Mouse (Mus musculus) limb, embryonic 11.5 days (tissue): ENCODE results near the gene Metap1d. TPM values are rescaled to one million over a fixed set of nuclear protein-coding genes. Genes with fewer than 3 reads are reported as not detected.
A peak's percentile ranks its signal among the peaks of the same experiment; 100 is the strongest.

Experiments used
- ATAC-seq: fragments of 200-750 bp; cut with Nextera tagmentation; 2 replicates; pipeline ENCODE4 v1.8.0; 2017; ENCODE audit warnings: low read depth; ENCODE audit not compliant: insufficient number of reproducible peaks, low FRiP score, low TSS enrichment
- DNase-seq: peaks from one replicate; pipeline ENCODE4 v3.0.0-alpha.2; 2015; ENCODE audit warnings: low spot score
- H3K27ac ChIP-seq: fragments of 300-500 bp; sonication (generic); replicated peaks from 2 replicates; pipeline ENCODE4 v1.5.1; 2014; ENCODE audit warnings: low read depth, mild to moderate bottlenecking, low read length
- H3K27me3 ChIP-seq: fragments of 300-500 bp; sonication (generic); 2 replicates; pipeline ENCODE4 v1.6.1; 2014; ENCODE audit warnings: mild to moderate bottlenecking, low read length, mixed read lengths; ENCODE audit not compliant: control insufficient read depth, insufficient read depth
- H3K36me3 ChIP-seq: fragments of 300-500 bp; sonication (generic); 2 replicates; pipeline ENCODE4 v1.6.1; 2014; ENCODE audit warnings: mild to moderate bottlenecking, low read length, moderate library complexity, mixed read lengths; ENCODE audit not compliant: control insufficient read depth, insufficient read depth
- H3K4me1 ChIP-seq: fragments of 300-500 bp; sonication (generic); 2 replicates; pipeline ENCODE4 v1.6.1; 2014; ENCODE audit warnings: low read length, mixed read lengths; ENCODE audit not compliant: control insufficient read depth, insufficient read depth
- H3K4me2 ChIP-seq: fragments of 300-500 bp; sonication (generic); 2 replicates; pipeline ENCODE4 v1.6.1; 2014; ENCODE audit warnings: low read depth, mild to moderate bottlenecking, moderate library complexity; ENCODE audit not compliant: severe bottlenecking
- H3K4me3 ChIP-seq: fragments of 300-500 bp; sonication (generic); 2 replicates; pipeline ENCODE4 v1.5.1; 2014; ENCODE audit warnings: low read depth, low read length
- H3K9ac ChIP-seq: fragments of 300-500 bp; sonication (generic); 2 replicates; pipeline ENCODE4 v1.6.1; 2014; ENCODE audit warnings: mild to moderate bottlenecking, low read length
- H3K9me3 ChIP-seq: fragments of 300-500 bp; sonication (generic); 2 replicates; pipeline ENCODE4 v1.6.1; 2016; ENCODE audit warnings: low read length; ENCODE audit not compliant: control insufficient read depth
- WGBS: fragments of 180-500 bp; shearing (Covaris S2); extraction: QIAGEN DNeasy Blood & Tissue Kit; methylation state at CpG from one replicate; pipeline ENCODE4 v1.1.7; 2014; 5-methylcytosine and 5-hydroxymethylcytosine counted together
- polyA plus RNA-seq: library from polyadenylated mRNA; unstranded; fragments of >200 nt; fragmentation: Nextera tagmentation; extraction: Ambion mirVana; gene quantifications from 2 replicates; pipeline ENCODE4 v1.2.1, GENCODE M21; 2014

The Metap1d gene
- polyA plus RNA-seq, 1 experiment from 2014 or later = 34.3 TPM

DNA sequence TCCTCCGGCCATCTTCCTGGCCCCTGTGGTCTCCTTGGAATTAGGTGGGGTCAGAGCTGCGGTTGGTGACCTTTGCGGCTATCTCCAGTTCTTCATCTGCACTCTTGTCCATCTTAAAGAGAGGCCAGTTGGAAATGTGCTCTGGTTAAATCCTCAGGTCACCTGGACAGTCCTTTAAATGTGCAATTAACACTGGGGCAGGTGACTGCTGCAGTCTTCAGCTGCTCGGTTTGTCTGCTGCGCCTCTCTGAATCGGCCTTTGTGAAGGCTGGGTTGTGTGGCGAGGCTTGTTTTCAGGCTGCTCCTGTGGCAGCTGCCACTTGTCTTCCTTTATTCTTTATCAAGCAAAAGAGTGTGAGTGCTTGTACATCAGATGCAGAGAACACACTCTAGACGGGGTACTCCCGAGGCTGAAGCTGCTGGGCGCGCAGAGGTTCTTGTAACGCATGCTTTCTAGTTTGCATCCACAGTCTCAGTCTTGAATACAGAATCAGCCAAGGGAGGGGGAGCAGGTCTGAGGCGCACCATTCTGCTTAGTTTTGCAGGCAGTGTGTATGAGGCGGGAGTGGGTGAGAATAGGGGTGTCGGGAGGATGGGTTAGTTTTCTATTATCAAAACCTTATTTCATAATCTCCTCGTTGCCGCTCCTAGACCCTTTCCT is 7.4 kb upstream of the Metap1d start:
- no peaks in the 10 kb centered on the region for H3K4me1 ChIP-seq
- DNase-seq (no peak), ATAC-seq (no peak)
- H3K27ac ChIP-seq = no peak overlapping the region
- H3K27me3 ChIP-seq = no peaks in the 10 kb centered on the region
- peaks cover 2% of the 10 kb centered on the region; the same call in 1 of the 2 replicates for H3K36me3 ChIP-seq
- no peak overlapping the region for H3K4me3 ChIP-seq
- H3K9ac ChIP-seq = no peak overlapping the region
- no peak overlapping the region for H3K4me2 ChIP-seq
- WGBS = 64% methylated on average over 17 of the region's 17 CpGs
- no peaks in the 10 kb centered on the region for H3K9me3 ChIP-seq

DNA sequence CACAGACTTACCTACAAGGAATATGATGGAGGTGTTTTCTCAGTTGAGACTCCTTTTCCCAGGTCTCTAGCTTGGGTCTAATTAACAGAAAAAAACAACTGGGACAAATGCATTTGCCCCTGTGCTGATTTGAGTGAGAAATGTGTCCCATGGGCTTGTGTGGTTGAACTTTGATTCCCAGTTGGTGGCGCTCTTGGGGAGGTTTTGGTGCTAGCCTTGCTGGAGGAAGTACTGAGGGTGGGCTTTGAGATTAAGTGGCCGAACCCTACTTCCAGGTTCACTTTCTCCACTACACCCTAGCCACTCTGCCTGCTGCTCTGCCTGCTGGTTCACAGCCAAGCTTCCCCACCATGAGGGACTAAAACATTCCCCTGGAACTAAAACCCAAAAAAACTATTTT is 3.5 kb upstream of the Metap1d start:
- no peaks in the 10 kb centered on the region for H3K4me1 ChIP-seq
- ATAC-seq = no peak

DNA sequence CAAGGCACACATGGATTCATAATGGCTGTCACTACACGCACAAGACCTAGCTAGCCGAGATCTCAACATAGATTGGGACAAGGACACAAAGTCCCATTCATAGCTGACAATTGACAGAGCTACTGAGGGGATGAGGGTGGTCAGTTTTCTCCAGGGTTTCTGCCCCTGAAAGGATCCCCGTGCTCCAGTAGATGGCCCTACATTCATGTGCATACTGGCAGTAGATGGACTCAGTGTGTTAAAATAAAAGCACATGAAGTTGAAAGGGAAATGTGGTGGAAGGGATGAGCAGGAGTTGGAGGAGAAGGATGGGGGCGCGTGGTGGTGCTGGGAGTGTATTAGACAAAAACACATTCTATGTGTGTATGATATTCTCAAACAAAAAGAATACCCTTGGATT is 1.3 kb upstream of the Metap1d start:
- ATAC-seq (no peak), DNase-seq (no peak)
- Histone ChIP-seq H3K4me1 (no peaks in the 10 kb centered on the region), H3K9ac (no peak overlapping the region), H3K36me3 (no peaks in the 10 kb centered on the region), H3K4me3 (no peak overlapping the region), H3K9me3 (no peaks in the 10 kb centered on the region), H3K4me2 (no peak overlapping the region), H3K27me3 (no peaks in the 10 kb centered on the region), H3K27ac (no peak overlapping the region)
- WGBS = 72% methylated on average over 5 of the region's 5 CpGs

More for the DNA sequence above, 3.5 kb upstream of the Metap1d start:
- no peak for DNase-seq
- no peak overlapping the region for H3K4me3 ChIP-seq
- WGBS = 16% methylated on average over 2 of the region's 2 CpGs
- H3K9ac ChIP-seq = no peak overlapping the region
- no peaks in the 10 kb centered on the region for H3K36me3 ChIP-seq
- no peaks in the 10 kb centered on the region for H3K9me3 ChIP-seq
- H3K27me3 ChIP-seq = no peaks in the 10 kb centered on the region
- H3K27ac ChIP-seq = no peak overlapping the region
- no peak overlapping the region for H3K4me2 ChIP-seq

DNA sequence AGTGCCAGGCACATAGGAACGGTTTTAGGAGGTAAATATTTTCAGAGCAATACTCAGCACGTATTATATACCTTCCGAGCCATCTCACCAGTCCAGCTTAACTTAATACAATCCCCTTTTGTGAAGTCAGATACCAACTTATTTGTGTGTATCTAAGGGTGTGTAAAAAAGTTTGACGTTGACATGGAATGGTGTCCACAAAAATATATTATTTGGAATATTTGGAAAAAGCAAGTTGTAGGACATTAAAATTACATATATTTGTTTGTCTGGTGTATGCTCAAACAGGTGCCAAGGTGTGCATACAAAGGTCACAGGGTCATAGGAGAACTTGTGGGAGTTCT is 813 bp downstream of the Metap1d start:
- H3K36me3 ChIP-seq = no peaks in the 10 kb centered on the region
- 43% methylated on average over 4 of the region's 4 CpGs for WGBS
- no peaks in the 10 kb centered on the region for H3K4me1 ChIP-seq
- H3K4me3 ChIP-seq = peak overlapping the region; percentile 63
- H3K27ac ChIP-seq = no peak overlapping the region
- no peak overlapping the region for H3K9ac ChIP-seq
- no peaks in the 10 kb centered on the region for H3K9me3 ChIP-seq
- no peaks in the 10 kb centered on the region for H3K27me3 ChIP-seq
- peak overlapping the region; percentile 57 for H3K4me2 ChIP-seq
- ATAC-seq (no peak), DNase-seq (no peak)

DNA sequence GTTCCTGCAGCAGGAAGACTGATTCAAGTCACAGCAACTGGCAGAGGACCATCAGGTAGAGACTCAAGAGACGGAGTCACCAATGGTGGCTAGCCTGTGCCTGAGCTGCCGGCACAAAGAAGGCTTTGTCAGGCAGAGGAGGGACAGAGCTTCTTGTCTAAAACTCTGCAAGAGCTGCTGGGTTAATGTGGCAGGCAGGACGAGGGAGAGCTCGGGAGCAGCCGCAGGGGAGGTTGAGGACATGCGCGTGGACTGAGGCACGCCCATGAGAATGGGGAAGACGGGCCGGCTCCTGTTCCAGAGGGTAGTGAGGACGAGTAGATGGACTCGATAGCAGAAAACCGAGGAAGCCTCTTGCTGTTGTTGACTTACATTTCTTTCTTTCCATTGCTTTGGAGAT is 5.5 kb downstream of the Metap1d start:
- Histone ChIP-seq H3K36me3 (no peaks in the 10 kb centered on the region), H3K9me3 (no peaks in the 10 kb centered on the region), H3K27ac (no peak overlapping the region), H3K4me1 (no peaks in the 10 kb centered on the region), H3K4me2 (no peak overlapping the region), H3K9ac (no peak overlapping the region), H3K4me3 (no peak overlapping the region), H3K27me3 (no peaks in the 10 kb centered on the region)
- no peak for DNase-seq
- ATAC-seq = no peak
- WGBS = 80% methylated on average over 13 of the region's 13 CpGs

DNA sequence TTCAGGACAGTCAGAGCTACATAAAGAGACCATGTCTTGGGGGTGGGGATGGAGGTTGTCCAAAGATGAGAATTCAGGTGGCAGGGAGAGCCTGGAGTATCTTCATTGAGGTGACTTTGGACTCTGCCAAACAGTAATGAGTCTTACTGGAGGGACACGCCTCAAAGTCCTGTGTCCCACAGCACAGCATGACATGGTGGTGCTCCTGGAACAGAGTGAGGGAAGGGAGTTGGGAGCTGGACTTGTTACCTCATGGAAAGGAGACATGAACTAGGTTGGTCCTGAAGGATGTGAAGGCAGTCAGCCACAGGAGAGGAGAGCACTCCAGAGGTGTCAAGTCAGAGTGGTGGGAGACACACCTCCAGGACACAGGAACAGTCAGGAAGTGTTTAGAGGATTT is 6.6 kb downstream of the Metap1d start:
- no peak overlapping the region for H3K4me3 ChIP-seq
- H3K27ac ChIP-seq = no peak overlapping the region
- no peak overlapping the region for H3K9ac ChIP-seq
- H3K4me2 ChIP-seq = no peak overlapping the region
- 91% methylated on average over 1 of the region's 1 CpGs for WGBS
- DNase-seq = no peak
- no peaks in the 10 kb centered on the region for H3K4me1 ChIP-seq
- no peaks in the 10 kb centered on the region for H3K36me3 ChIP-seq
- no peak for ATAC-seq
- no peaks in the 10 kb centered on the region for H3K9me3 ChIP-seq
- no peaks in the 10 kb centered on the region for H3K27me3 ChIP-seq

DNA sequence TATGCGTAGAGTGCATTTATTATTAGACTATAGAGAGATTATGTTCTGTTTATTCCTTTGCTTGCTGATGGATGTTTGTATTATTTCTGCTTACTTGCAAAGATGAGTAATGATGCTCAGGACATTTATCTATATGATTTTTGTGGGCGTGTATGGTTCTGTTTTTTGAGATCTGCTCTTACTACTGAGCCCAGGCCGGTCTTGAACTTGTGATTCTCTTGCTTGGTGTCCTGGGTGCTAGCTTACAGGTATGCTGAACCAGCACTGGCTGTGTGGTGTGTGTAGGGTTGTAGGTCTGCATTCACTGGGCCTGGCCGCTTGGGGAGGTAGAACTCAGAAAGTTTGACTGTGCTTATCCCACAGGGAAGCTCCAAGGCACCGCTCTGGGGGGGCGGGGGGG is 8.1 kb downstream of the Metap1d start:
- Histone ChIP-seq H3K4me1 (no peaks in the 10 kb centered on the region), H3K4me3 (no peak overlapping the region), H3K9ac (no peak overlapping the region), H3K4me2 (no peak overlapping the region), H3K36me3 (no peaks in the 10 kb centered on the region), H3K27ac (no peak overlapping the region), H3K9me3 (no peaks in the 10 kb centered on the region), H3K27me3 (no peaks in the 10 kb centered on the region)
- ATAC-seq (no peak), DNase-seq (no peak)
- WGBS = 77% methylated on average over 6 of the region's 6 CpGs

DNA sequence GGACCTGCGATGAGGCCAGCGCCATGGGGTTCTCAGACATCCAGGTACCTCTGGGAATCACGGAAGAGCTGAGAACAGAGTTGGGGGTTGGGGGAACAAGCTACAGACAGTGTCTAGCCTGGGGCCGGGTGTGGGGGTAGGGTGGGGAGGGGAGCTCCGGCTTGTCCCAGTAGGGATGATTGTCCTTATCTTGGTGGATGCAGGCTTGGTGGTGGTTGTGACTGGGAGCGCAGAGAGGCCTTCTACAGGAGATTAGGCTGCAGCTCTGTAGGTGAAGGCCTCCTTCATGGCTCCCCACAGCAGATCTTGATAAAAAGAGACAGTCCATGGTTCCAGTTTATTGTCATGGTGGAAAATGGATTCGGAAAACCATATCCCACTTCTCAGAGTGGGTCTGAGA is 8.5 kb downstream of the Metap1d start:
- Histone ChIP-seq H3K9me3 (no peaks in the 10 kb centered on the region), H3K4me1 (no peaks in the 10 kb centered on the region), H3K27ac (no peak overlapping the region), H3K27me3 (no peaks in the 10 kb centered on the region), H3K4me2 (no peak overlapping the region), H3K4me3 (no peak overlapping the region), H3K9ac (no peak overlapping the region), H3K36me3 (no peaks in the 10 kb centered on the region)
- DNase-seq (no peak), ATAC-seq (no peak)
- WGBS = 70% methylated on average over 7 of the region's 7 CpGs

DNA sequence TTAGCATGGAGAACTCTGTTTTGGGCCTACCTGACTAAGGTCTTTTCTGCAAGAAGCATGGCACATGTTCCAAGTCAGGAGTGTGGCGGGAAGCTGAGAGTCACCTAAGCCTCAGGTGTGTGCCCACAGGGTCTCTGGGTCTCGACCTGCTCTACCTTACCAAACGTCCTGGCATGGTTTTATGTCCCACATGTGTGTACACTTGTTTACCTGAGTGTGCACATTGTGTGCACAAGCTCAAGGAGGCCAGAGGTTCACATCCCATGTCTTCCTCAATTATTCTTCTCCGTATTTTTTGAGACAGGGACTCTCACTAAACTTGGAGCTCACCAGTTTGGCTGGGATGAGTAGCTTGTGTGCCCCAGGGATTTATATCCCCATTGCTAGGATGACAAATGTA is 9.0 kb downstream of the Metap1d start:
- H3K27me3 ChIP-seq = no peaks in the 10 kb centered on the region
- H3K4me2 ChIP-seq = no peak overlapping the region
- DNase-seq = no peak
- H3K4me1 ChIP-seq = no peaks in the 10 kb centered on the region
- no peaks in the 10 kb centered on the region for H3K36me3 ChIP-seq
- no peak overlapping the region for H3K27ac ChIP-seq
- no peak for ATAC-seq
- no peaks in the 10 kb centered on the region for H3K9me3 ChIP-seq
- 85% methylated on average over 4 of the region's 4 CpGs for WGBS
- no peak overlapping the region for H3K9ac ChIP-seq
- no peak overlapping the region for H3K4me3 ChIP-seq
